Mouse (Mus musculus) lung, embryonic 16.5 days (tissue): ENCODE results near the gene Mettl1. TPM values are rescaled to one million over a fixed set of nuclear protein-coding genes. Genes with fewer than 3 reads are reported as not detected.

ENCODE experiments used
- ATAC-seq: fragments of 200-750 bp; cut with Nextera tagmentation; 2 replicates; pipeline ENCODE4 v1.8.0; 2017; ENCODE audit warnings: low read depth, mild to moderate bottlenecking, moderate library complexity
- H3K27ac ChIP-seq: fragments of 300-500 bp; sonication (generic); 2 replicates; pipeline ENCODE4 v1.5.1; 2014; ENCODE audit warnings: mild to moderate bottlenecking, control low read depth, low read length
- H3K27me3 ChIP-seq: fragments of 300-500 bp; sonication (generic); 2 replicates; pipeline ENCODE4 v1.6.1; 2014; ENCODE audit warnings: low read depth, low read length, mixed read lengths; ENCODE audit not compliant: control insufficient read depth, insufficient read depth
- H3K36me3 ChIP-seq: fragments of 300-500 bp; sonication (generic); 2 replicates; pipeline ENCODE4 v1.6.1; 2014; ENCODE audit warnings: low read length; ENCODE audit not compliant: control insufficient read depth, insufficient read depth
- H3K4me1 ChIP-seq: fragments of 300-500 bp; sonication (generic); replicated peaks from 2 replicates; pipeline ENCODE4 v1.6.1; 2014; ENCODE audit warnings: low read length, mixed read lengths; ENCODE audit not compliant: control insufficient read depth, insufficient read depth
- H3K4me2 ChIP-seq: fragments of 300-500 bp; sonication (generic); 2 replicates; pipeline ENCODE4 v1.6.1; 2014; ENCODE audit warnings: low read depth, low read length, control low read depth
- H3K4me3 ChIP-seq: fragments of 300-500 bp; sonication (generic); 2 replicates; pipeline ENCODE4 v1.5.1; 2014; ENCODE audit warnings: mild to moderate bottlenecking, low read length, control low read depth
- H3K9ac ChIP-seq: fragments of 300-500 bp; sonication (generic); 2 replicates; pipeline ENCODE4 v1.6.1; 2014; ENCODE audit warnings: low read length, control low read depth
- H3K9me3 ChIP-seq: fragments of 300-500 bp; sonication (generic); 2 replicates; pipeline ENCODE4 v1.6.1; 2016; ENCODE audit warnings: low read length; ENCODE audit not compliant: control insufficient read depth
- WGBS: fragments of 180-500 bp; shearing (Covaris S2); extraction: QIAGEN DNeasy Blood & Tissue Kit; methylation state at CpG from one replicate; pipeline ENCODE4 v1.1.7; 2014; 5-methylcytosine and 5-hydroxymethylcytosine counted together
- polyA plus RNA-seq: library from polyadenylated mRNA; unstranded; fragments of >200 nt; fragmentation: Nextera tagmentation; extraction: Ambion mirVana; gene quantifications from 2 replicates; pipeline ENCODE4 v1.2.1, GENCODE M21; 2015

Gene Mettl1
- 37.5 and 39.9 TPM in 2 replicates for polyA plus RNA-seq

DNA sequence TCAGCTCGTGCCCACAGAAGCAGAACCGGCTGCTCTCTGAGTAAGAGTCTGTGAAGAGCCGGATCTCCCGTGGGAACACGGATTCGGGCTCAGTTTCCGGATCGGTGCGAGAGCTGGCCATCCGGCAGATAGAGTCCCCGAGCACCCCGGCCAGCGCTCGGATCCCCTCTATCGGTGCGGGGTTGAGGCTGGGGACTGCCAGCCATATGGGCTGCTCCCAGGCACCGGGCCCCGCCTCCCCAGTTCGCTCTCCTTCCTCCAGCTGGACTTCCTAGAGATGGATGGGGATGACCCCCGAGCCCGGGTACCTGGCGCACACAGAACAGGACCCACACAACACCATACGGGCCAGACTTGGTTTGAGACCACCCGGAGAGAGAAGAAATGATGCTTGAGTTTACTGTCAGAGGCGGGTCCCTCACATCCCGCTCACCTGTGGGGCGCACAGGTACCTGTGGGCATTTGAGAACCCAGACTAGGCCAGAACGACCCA lies at the start of gene Mettl1, which contains the start of gene Eef1akmt3:
TSS of gene Mettl1 (plus strand) at position 141 of the 493 bp plus-strand sequence.
TSS of gene Eef1akmt3 (minus strand) at position 240 of the 493 bp plus-strand sequence.
- peak within 1 kb of the TSS; percentile 84 for H3K4me2 ChIP-seq
- peak within 1 kb of the TSS; percentile 62; the same call in 1 of the 2 replicates for H3K27ac ChIP-seq
- ATAC-seq, result peak; percentile 70
- WGBS, result under 1% methylated on average over 28 of the region's 28 CpGs
- peaks cover 1% of the 10 kb centered on the region; the same call in 1 of the 2 replicates for H3K36me3 ChIP-seq
- no peaks in the 10 kb centered on the region; the same call in 1 of the 2 replicates for H3K27me3 ChIP-seq
- peak within 1 kb of the TSS; percentile 90 for H3K4me3 ChIP-seq
- peaks cover 10% of the 10 kb centered on the region for H3K4me1 ChIP-seq
- peak within 1 kb of the TSS; percentile 69 for H3K9ac ChIP-seq
- H3K9me3 ChIP-seq, result no peaks in the 10 kb centered on the region

GRCm38 (mm10) chr10:126991676-126992075 lies 49.5 kb upstream of the Mettl1 start:
- peaks cover 35% of the 10 kb centered on the region for H3K4me1 ChIP-seq

GRCm38 (mm10) chr10:126993621-126994020 lies 47.6 kb upstream of the Mettl1 start:
- Histone ChIP-seq H3K4me1 (peaks cover 16% of the 10 kb centered on the region), H3K4me2 (no peak overlapping the region), H3K36me3 (peaks cover 55% of the 10 kb centered on the region), H3K9me3 (no peaks in the 10 kb centered on the region), H3K27me3 (no peaks in the 10 kb centered on the region), H3K4me3 (no peak overlapping the region), H3K9ac (no peak overlapping the region), H3K27ac (no peak overlapping the region)
- ATAC-seq, result no peak
- 89% methylated on average over 3 of the region's 3 CpGs for WGBS

More at GRCm38 (mm10) chr10:126991676-126992075, 49.5 kb upstream of the Mettl1 start:
- no peak for ATAC-seq
- no peaks in the 10 kb centered on the region for H3K27me3 ChIP-seq
- WGBS, result 77% methylated on average over 3 of the region's 3 CpGs
- H3K36me3 ChIP-seq, result peaks cover 40% of the 10 kb centered on the region
- H3K4me2 ChIP-seq, result no peak overlapping the region
- H3K27ac ChIP-seq, result no peak overlapping the region
- H3K4me3 ChIP-seq, result no peak overlapping the region
- no peaks in the 10 kb centered on the region for H3K9me3 ChIP-seq
- H3K9ac ChIP-seq, result no peak overlapping the region

GRCm38 (mm10) chr10:126997340-126998113 lies 43.7 kb upstream of the Mettl1 start:
- Histone ChIP-seq H3K9ac (no peak overlapping the region), H3K27ac (no peak overlapping the region), H3K4me3 (no peak overlapping the region), H3K4me1 (no peaks in the 10 kb centered on the region), H3K4me2 (no peak overlapping the region), H3K36me3 (peaks cover 53% of the 10 kb centered on the region), H3K27me3 (no peaks in the 10 kb centered on the region), H3K9me3 (no peaks in the 10 kb centered on the region)
- WGBS, result 54% methylated on average over 13 of the region's 13 CpGs
- no peak; the same call in 1 of the 2 replicates for ATAC-seq

- 82% methylated on average over 5 of the region's 5 CpGs for whole genome bisulfite sequencing
- no peak within 1 kb of the TSS for H3K4me2 ChIP-seq
- H3K27ac ChIP-seq, result no peak within 1 kb of the TSS
- ATAC-seq, result no peak
- H3K4me1 ChIP-seq, result no peaks in the 10 kb centered on the region
- H3K9me3 ChIP-seq, result no peaks in the 10 kb centered on the region
- no peaks in the 10 kb centered on the region for H3K27me3 ChIP-seq
- no peak within 1 kb of the TSS for H3K4me3 ChIP-seq
- H3K9ac ChIP-seq, result no peak within 1 kb of the TSS
- H3K36me3 ChIP-seq, result peaks cover 25% of the 10 kb centered on the region
These were observed 40.7 kb upstream of the Mettl1 start, which contains the start of gene Avil for GRCm38 (mm10) chr10:127000529-127000928. Gene Avil, plus strand, starts transcription at chr10:127000709.

GRCm38 (mm10) chr10:127001297-127001696 lies 39.9 kb upstream of the Mettl1 start:
- Histone ChIP-seq H3K9ac (no peak overlapping the region), H3K4me1 (no peaks in the 10 kb centered on the region), H3K4me3 (no peak overlapping the region), H3K4me2 (no peak overlapping the region), H3K27me3 (no peaks in the 10 kb centered on the region), H3K36me3 (peaks cover 20% of the 10 kb centered on the region), H3K9me3 (no peaks in the 10 kb centered on the region), H3K27ac (no peak overlapping the region)
- no peak for ATAC-seq
- 72% methylated on average over 9 of the region's 9 CpGs for WGBS

- no peak overlapping the region for H3K27ac ChIP-seq
- no peaks in the 10 kb centered on the region for H3K4me1 ChIP-seq
- no peak overlapping the region for H3K9ac ChIP-seq
- H3K27me3 ChIP-seq, result no peaks in the 10 kb centered on the region
- 83% methylated on average over 1 of the region's 1 CpGs for WGBS
- ATAC-seq, result no peak
- H3K4me3 ChIP-seq, result no peak overlapping the region
- no peak overlapping the region for H3K4me2 ChIP-seq
- H3K9me3 ChIP-seq, result no peaks in the 10 kb centered on the region
- H3K36me3 ChIP-seq, result peaks cover 20% of the 10 kb centered on the region
These were observed 39.2 kb upstream of the Mettl1 start for GRCm38 (mm10) chr10:127002056-127002455.

DNA sequence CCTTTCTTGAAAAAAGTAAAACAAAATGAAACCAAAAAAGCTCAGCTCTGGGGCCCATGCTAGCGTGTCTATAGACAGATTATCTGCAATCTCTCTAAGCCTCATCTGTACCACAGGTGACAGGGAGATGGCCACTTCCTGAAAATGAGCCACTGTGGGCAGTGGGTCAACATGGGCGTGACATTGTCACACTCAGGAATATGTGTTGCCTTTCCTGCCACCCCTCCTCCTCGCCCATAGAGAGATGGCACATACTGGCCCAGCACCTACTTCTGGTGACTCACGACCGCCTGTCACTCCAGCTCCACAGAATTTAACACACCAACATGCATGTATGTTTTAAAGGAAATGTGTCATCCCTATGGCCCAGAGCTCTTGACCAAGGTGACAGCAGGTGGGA lies 38.4 kb upstream of the Mettl1 start:
- Histone ChIP-seq H3K27me3 (no peaks in the 10 kb centered on the region), H3K4me1 (no peaks in the 10 kb centered on the region), H3K27ac (no peak overlapping the region), H3K36me3 (peaks cover 13% of the 10 kb centered on the region), H3K4me3 (no peak overlapping the region), H3K4me2 (no peak overlapping the region), H3K9ac (no peak overlapping the region), H3K9me3 (no peaks in the 10 kb centered on the region)
- no peak for ATAC-seq
- 80% methylated on average over 5 of the region's 5 CpGs for WGBS

- 81% methylated on average over 8 of the region's 8 CpGs for WGBS
- no peak overlapping the region for H3K4me3 ChIP-seq
- no peaks in the 10 kb centered on the region for H3K9me3 ChIP-seq
- no peaks in the 10 kb centered on the region for H3K4me1 ChIP-seq
- no peak overlapping the region for H3K4me2 ChIP-seq
- no peak overlapping the region for H3K27ac ChIP-seq
- H3K9ac ChIP-seq, result no peak overlapping the region
- peaks cover 8% of the 10 kb centered on the region for H3K36me3 ChIP-seq
- no peaks in the 10 kb centered on the region for H3K27me3 ChIP-seq
- no peak for ATAC-seq
These were observed 37.9 kb upstream of the Mettl1 start for GRCm38 (mm10) chr10:127003334-127003733.
